7 mouse cellular contexts compared by ENCODE assay signal in the genomic region with DNA sequence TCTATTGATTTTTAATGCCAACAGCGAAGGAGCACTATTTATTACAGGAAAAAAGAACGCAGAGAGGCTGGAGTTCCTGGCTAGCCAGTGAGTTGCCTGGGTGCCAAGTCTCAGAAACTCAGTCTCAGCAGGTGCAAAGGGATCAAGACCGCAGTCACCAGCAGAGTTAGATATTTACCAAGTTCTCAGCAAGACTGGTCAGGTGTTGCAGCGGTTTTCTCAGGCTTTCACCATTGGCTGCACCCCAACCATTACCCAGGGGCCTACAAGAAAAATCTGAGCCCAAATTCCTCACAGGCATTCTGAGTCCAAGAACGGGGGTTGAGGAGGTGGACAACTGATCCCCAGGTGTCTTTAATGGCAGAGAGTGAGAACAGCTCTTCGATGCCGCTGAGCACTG. TPM values are rescaled to one million over a fixed set of nuclear protein-coding genes. Genes with fewer than 3 reads are reported as not detected.
DNase-seq lines count a peak whose midpoint lies in the region; ATAC-seq and TF ChIP-seq lines count a peak whose summit lies in the region.

No protein-coding gene starts in this region.

- WGBS in forebrain, embryonic 11.5 days: 14% methylated on average over 7 of the region's 7 CpGs
- WGBS in lung, postnatal 0 days: 19% methylated on average over 7 of the region's 7 CpGs

- TF ChIP-seq EP300 in lung, postnatal 0 days (IDR thresholded peaks at IDR 0.05): no peak

- no peak for TF ChIP-seq CTCF in lung, postnatal 0 days (IDR thresholded peaks at IDR 0.05)

- peak overlapping the region; percentile 84 for H3K4me2 ChIP-seq in forebrain, embryonic 11.5 days (ENCODE audit: low read depth, low read length, severe bottlenecking)
- H3K4me2 ChIP-seq in lung, postnatal 0 days (replicated peaks; ENCODE audit: low read depth, low read length): peak overlapping the region; percentile 93

- no peaks in the 10 kb centered on the region for H3K36me3 ChIP-seq in forebrain, embryonic 11.5 days (ENCODE audit: control insufficient read depth, insufficient read depth, low read length)
- no peaks in the 10 kb centered on the region for H3K36me3 ChIP-seq in lung, postnatal 0 days (ENCODE audit: insufficient read depth, low read length)

- no peak overlapping the region for H3K9ac ChIP-seq in forebrain, embryonic 11.5 days (ENCODE audit: low read length)
- peak overlapping the region; percentile 53 for H3K9ac ChIP-seq in lung, postnatal 0 days (replicated peaks; ENCODE audit: low read depth)

- H3K27ac ChIP-seq in forebrain, embryonic 11.5 days (ENCODE audit: low read depth, low read length): no peak overlapping the region
- H3K27ac ChIP-seq in lung, postnatal 0 days (ENCODE audit: low read length): no peak overlapping the region; the same call in 1 of the 2 replicates

- peaks cover 6% of the 10 kb centered on the region; the same call in 1 of the 2 replicates for H3K27me3 ChIP-seq in forebrain, embryonic 11.5 days (ENCODE audit: control insufficient read depth, insufficient read depth, low read length)
- H3K27me3 ChIP-seq in lung, postnatal 0 days (replicated peaks; ENCODE audit: insufficient read depth, low read length): no peaks in the 10 kb centered on the region

- ATAC-seq in forebrain, embryonic 11.5 days (replicated peaks; ENCODE audit: low FRiP score): no peak
- no peak for ATAC-seq in lung, postnatal 0 days
- ATAC-seq in inflammation-experienced regulatory T-cells, adult 6 months: no peak

- DNase-seq in thymus, postnatal 0 days (ENCODE audit: low spot score): peak; percentile 5
- no peak for DNase-seq in thymus, postnatal 10 days (ENCODE audit: low spot score in 2 of 2)
- DNase-seq in forebrain, embryonic 11.5 days (ENCODE audit: low spot score): no peak
- DNase-seq in kidney, adult 8-10 months: peak; percentile 69 to 75
- peak; percentile 42 for DNase-seq in lung, postnatal 0 days (ENCODE audit: low spot score)
- no peak for DNase-seq in ovary, postnatal 14 days (ENCODE audit: low spot score)

- no peaks in the 10 kb centered on the region for H3K9me3 ChIP-seq in forebrain, embryonic 11.5 days (ENCODE audit: control insufficient read depth, low read length)
- no peaks in the 10 kb centered on the region for H3K9me3 ChIP-seq in lung, postnatal 0 days (ENCODE audit: low read length)

- H3K4me1 ChIP-seq in forebrain, embryonic 11.5 days (replicated peaks; ENCODE audit: control insufficient read depth, insufficient read depth, low read length): peaks cover 5% of the 10 kb centered on the region
- H3K4me1 ChIP-seq in lung, postnatal 0 days (ENCODE audit: insufficient read depth, low read depth, low read length): peaks cover 9% of the 10 kb centered on the region; the same call in 1 of the 2 replicates

- H3K4me3 ChIP-seq in forebrain, embryonic 11.5 days (ENCODE audit: low read depth, low read length): peak overlapping the region; percentile 60
- peak overlapping the region; percentile 71 for H3K4me3 ChIP-seq in lung, postnatal 0 days (ENCODE audit: low read depth, low read length)

RNA-seq across cellular contexts. Expression of a gene that starts 0.7 kb away (rescaled TPM):
- polyA plus RNA-seq in thymus, postnatal 0 days (2015; fragmentation: Nextera tagmentation; extraction: Ambion mirVana): 2.1 and 3.5 TPM in 2 replicates
- polyA plus RNA-seq in forebrain, embryonic 11.5 days (2014; fragmentation: Nextera tagmentation; extraction: Ambion mirVana): 2.2 and 3.2 TPM in 2 replicates
- 10.5 and 11.7 TPM in 2 replicates for polyA plus RNA-seq in lung, postnatal 0 days (2015; fragmentation: Nextera tagmentation; extraction: Ambion mirVana)
- under 1 TPM; 0.74 to 0.96 (median 0.93) TPM for polyA plus RNA-seq in inflammation-experienced regulatory T-cells, adult 6 months (2017; shearing (Covaris generic))

RNA-seq across cellular contexts. Expression of a gene that starts 37.0 kb away (rescaled TPM):
- polyA plus RNA-seq in thymus, postnatal 0 days (2015; fragmentation: Nextera tagmentation; extraction: Ambion mirVana): 0.21 TPM in 1 of 2 replicates, not detected in the other
- polyA plus RNA-seq in forebrain, embryonic 11.5 days (2014; fragmentation: Nextera tagmentation; extraction: Ambion mirVana): 0.21 and 0.25 TPM in 2 replicates
- polyA plus RNA-seq in lung, postnatal 0 days (2015; fragmentation: Nextera tagmentation; extraction: Ambion mirVana): 0.27 and 0.51 TPM in 2 replicates
- not detected for polyA plus RNA-seq in inflammation-experienced regulatory T-cells, adult 6 months (2017; shearing (Covaris generic))

RNA-seq across cellular contexts. Expression of a gene that starts 38.6 kb away (rescaled TPM):
- 1.5 and 1.8 TPM in 2 replicates for polyA plus RNA-seq in thymus, postnatal 0 days (2015; fragmentation: Nextera tagmentation; extraction: Ambion mirVana)
- polyA plus RNA-seq in forebrain, embryonic 11.5 days (2014; fragmentation: Nextera tagmentation; extraction: Ambion mirVana): 16.1 and 17.6 TPM in 2 replicates
- 4.4 and 6.3 TPM in 2 replicates for polyA plus RNA-seq in lung, postnatal 0 days (2015; fragmentation: Nextera tagmentation; extraction: Ambion mirVana)
- polyA plus RNA-seq in inflammation-experienced regulatory T-cells, adult 6 months (2017; shearing (Covaris generic)): 1 to 10 TPM; 1.7 to 3.3 (median 1.9) TPM

Comparison
In these comparisons a context has a peak if more than half of its experiments do, and no peak if none do; other contexts are left out.
1. DNase-seq: peak in thymus, postnatal 0 days (single experiment), kidney, adult 8-10 months (2 of 2) and lung, postnatal 0 days (single experiment); none in thymus, postnatal 10 days (0 of 2), forebrain, embryonic 11.5 days (single experiment) and ovary, postnatal 14 days (single experiment).